Mouse (Mus musculus) spleen, postnatal 14 days (tissue): ENCODE results near the gene Csnk1e.

Experiments used
- DNase-seq, 2 experiments: peaks; one replicate each; pipeline ENCODE4 v3.0.0; 2021 to 2022; ENCODE audit warnings: low spot score in 2 of 2

The Csnk1e gene

GRCm38 (mm10) chr15:79395281-79395680 is 60.1 kb downstream of the Csnk1e start:
- DNase-seq: no peak

- no peak for DNase-seq
Observed at GRCm38 (mm10) chr15:79394842-79395241, 60.5 kb downstream of the Csnk1e start.

GRCm38 (mm10) chr15:79393101-79393500 is 62.3 kb downstream of the Csnk1e start:
- no peak for DNase-seq

- DNase-seq: no peak
Observed at GRCm38 (mm10) chr15:79392527-79392926, 62.8 kb downstream of the Csnk1e start.

GRCm38 (mm10) chr15:79391447-79392093 is 63.8 kb downstream of the Csnk1e start:
- no peak for DNase-seq

- no peak for DNase-seq
Observed at GRCm38 (mm10) chr15:79390434-79390833, 64.9 kb downstream of the Csnk1e start.

GRCm38 (mm10) chr15:79388171-79388570 is 67.2 kb downstream of the Csnk1e start:
- DNase-seq: no peak

- DNase-seq: no peak
Observed at GRCm38 (mm10) chr15:79387611-79388010, 67.8 kb downstream of the Csnk1e start.

GRCm38 (mm10) chr15:79387081-79387480 is 68.3 kb downstream of the Csnk1e start:
- DNase-seq: no peak

GRCm38 (mm10) chr15:79381644-79382043 is 73.7 kb downstream of the Csnk1e start:
- no peak for DNase-seq

GRCm38 (mm10) chr15:79380468-79381444 is 74.6 kb downstream of the Csnk1e start:
- DNase-seq: peak; percentile 31 to 67

GRCm38 (mm10) chr15:79379658-79380057 is 75.7 kb downstream of the Csnk1e start:
- DNase-seq: no peak

GRCm38 (mm10) chr15:79378608-79379007 is 76.8 kb downstream of the Csnk1e start:
- no peak for DNase-seq

- no peak for DNase-seq
Observed at GRCm38 (mm10) chr15:79377681-79378080, 77.7 kb downstream of the Csnk1e start.

GRCm38 (mm10) chr15:79374760-79375159 is 80.6 kb downstream of the Csnk1e start:
- no peak for DNase-seq

- DNase-seq: no peak
Observed at GRCm38 (mm10) chr15:79370281-79370843, 85.0 kb downstream of the Csnk1e start.

- DNase-seq: no peak
Observed at GRCm38 (mm10) chr15:79369452-79370280, 85.7 kb downstream of the Csnk1e start.

- DNase-seq: no peak
Observed at GRCm38 (mm10) chr15:79368861-79369440, 86.4 kb downstream of the Csnk1e start.

- no peak for DNase-seq
Observed at GRCm38 (mm10) chr15:79368313-79368811, 87.0 kb downstream of the Csnk1e start.
